Mouse (Mus musculus) CD4-positive helper T cell, adult 2 months (primary cell): ENCODE data around the gene Serpina3g.
A peak's percentile ranks its signal among the peaks of the same experiment; 100 is the strongest.
"Not testable (repeated sequence)": the region's sequence is repeated elsewhere in the genome, so short reads cannot be mapped to it uniquely, and the experiment has no call there.

Source experiments
- DNase-seq: peaks from one replicate; pipeline ENCODE4 v3.0.0-alpha.2; 2012; ENCODE audit warnings: low read depth, missing footprints, low spot score

Serpina3g gene

DNA sequence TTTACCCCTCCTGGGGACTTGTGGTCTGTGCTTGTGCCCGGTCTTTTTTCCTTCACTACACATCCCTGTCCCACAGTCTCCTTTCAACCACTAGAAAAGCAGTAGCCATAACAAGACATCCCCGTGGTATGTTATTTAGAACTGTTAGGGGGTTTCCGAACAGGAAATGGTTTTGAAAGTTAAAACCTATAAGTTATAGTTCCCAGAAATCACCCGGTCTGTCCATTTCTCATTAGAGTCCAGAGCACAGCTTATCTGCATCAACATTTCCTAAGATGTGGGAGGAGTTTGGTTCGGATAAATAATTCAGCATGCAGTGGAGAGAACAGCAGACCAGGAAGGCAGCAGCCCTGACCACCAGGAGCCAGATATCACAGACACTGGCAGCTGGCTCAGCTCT lies at the start of gene Serpina3g:
TSS of gene Serpina3g (plus strand) at position 331 of the 400 bp plus-strand sequence.
- peak; percentile 39 for DNase-seq

GRCm38 (mm10) chr12:104189246-104189645 lies 46.8 kb upstream of the Serpina3g start:
- no peak for DNase-seq

DNA sequence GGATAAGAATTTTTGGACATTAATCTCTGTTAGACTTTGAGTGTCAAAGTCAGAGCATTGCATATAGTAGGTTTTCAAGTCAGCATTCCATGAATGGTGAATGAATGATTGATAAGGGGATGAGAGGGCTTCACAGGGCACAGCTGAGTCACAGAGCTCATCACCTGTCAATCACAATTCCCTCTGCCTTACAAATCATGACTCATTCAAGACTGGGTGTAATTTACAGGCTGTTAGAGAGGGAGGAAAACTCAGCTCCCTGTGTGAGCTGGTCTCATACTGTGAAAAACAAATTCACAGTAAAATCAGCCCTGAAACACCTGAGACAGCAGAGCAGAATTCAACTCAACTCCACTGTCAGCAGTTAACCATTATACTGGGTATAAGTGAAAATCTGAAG lies 45.2 kb upstream of the Serpina3g start:
- no peak for DNase-seq

DNA sequence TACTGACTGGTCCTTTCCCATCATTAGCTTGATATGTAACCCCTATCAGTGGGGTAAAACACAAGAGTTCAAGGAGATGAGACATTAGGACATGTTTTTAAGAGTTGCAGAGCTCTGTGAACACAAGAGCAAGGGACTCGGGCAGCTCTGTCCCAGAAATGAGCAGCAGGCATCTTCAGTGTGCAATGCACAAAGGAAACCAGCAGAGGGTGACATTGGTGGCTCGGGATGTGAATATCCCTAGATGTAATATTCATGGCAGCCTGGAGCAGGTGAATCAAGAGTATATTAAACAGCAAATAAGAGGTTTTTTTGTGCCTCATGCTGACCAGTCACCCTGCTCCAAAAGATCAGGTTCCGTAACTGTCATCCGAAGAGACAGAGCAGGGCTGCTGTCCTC lies 26.9 kb upstream of the Serpina3g start:
- no peak for DNase-seq

GRCm38 (mm10) chr12:104209802-104210201 lies 26.2 kb upstream of the Serpina3g start:
- peak; percentile 64 for DNase-seq

GRCm38 (mm10) chr12:104213689-104214444 lies 22.2 kb upstream of the Serpina3g start:
- DNase-seq, result peak; percentile 29

DNA sequence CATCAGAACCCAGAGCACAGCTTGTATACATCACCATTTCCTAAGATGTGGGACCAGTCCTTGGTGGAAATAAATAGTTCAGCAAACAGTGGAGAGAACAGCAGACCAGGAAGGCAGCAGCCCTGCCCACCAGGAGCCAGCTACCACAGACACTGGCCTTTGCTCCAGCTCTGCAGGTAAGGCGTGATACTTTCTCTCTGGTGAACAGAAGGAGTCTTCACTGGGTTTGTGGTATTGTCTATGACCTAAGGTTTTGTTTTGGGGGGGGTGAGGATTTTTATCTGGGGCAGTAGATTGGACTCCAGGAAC lies 21.6 kb upstream of the Serpina3g start, which contains the start of gene Serpina3f:
TSS of gene Serpina3f (plus strand) at position 100 of the 309 bp plus-strand sequence.
- no peak for DNase-seq

DNA sequence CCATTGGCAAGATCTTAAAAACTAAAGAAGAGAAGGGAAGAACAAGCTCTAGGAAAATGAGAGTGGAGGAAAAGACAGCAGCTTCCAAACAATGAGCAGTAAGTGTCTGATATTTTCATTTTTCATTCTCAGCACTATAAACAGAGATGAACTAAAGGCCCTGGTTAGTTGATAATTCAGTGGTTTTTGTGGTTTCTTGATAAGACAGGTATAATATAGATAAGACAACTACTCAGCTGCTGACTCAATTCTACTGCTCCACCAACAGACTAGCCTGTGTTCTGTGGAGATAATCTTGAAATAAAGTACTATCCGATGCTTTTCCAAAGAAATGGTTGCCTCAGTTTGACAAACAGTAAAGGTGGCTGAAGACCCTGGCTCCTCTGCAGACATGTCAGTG lies 20.8 kb upstream of the Serpina3g start:
- peak; percentile 10 for DNase-seq

GRCm38 (mm10) chr12:104221616-104222015 lies 14.4 kb upstream of the Serpina3g start:
- DNase-seq, result no peak

DNA sequence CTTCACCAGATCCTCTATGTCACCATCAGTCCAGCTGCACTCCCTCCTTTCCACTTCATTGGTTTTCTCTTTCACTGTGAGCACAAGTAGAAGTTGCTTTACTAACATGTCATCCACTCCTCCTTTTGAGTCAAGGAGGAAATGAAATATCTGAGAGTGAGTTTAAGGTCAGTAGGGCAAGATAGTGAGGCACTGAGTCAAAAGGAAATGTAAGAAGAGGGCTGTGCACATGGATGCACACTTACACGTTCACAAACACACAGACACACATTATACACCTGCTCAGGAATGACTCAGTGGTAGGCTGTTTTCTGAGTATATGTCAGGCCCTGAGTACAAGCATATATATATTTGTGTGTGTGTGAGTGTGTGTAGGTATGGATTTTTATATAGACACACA lies 12.4 kb upstream of the Serpina3g start:
- DNase-seq, result no peak

DNA sequence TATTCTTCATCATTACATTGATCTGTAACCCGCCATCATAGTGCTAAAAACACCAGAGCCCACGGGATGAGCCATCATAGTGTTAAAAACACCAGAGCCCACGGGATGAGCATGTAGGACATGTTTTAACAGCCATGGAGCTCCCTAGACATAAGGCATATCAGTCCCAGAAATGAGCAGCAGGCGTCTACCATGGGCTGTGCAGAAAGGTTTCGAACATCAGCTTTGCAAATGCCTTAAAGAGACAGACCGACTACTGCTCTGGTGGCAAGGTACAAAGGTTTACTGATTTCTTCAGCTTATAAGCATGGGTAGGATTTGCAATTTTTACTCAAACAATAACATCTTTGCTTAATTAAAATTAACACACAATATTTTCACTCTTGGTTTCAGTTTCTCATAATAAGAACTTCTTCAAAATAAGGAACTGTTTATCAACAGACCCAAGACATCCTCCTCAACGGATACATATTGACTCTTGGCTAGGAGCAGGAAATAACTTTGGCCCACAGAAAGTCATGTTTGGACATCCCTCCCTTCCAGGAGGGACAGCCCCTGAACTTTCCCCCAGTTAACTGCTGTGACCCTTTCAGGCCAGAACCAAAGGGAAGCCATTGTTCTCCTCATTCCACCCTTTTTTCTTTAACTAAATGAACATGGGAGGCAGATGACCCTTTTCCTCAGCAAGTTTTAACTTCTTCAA lies 11.3 kb upstream of the Serpina3g start:
- DNase-seq, result no peak

DNA sequence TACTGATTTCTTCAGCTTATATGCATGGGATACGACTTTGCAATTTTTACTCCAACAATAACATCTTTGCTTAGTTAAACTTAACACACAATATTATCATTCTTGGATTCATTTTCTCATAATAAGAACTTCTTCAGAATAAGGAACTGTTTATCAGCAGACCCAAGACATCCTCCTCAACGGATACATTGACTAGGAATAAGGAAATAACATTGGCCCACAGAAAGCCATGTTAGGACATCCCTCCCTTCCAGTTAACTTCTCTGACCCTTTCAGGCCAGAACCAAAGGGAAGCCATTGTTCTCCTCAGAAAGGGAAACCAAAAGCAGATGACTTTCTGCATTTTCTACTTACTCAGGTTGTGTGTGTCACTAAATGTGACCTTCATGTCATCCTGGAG lies 5.3 kb upstream of the Serpina3g start:
- DNase-seq, result no peak

DNA sequence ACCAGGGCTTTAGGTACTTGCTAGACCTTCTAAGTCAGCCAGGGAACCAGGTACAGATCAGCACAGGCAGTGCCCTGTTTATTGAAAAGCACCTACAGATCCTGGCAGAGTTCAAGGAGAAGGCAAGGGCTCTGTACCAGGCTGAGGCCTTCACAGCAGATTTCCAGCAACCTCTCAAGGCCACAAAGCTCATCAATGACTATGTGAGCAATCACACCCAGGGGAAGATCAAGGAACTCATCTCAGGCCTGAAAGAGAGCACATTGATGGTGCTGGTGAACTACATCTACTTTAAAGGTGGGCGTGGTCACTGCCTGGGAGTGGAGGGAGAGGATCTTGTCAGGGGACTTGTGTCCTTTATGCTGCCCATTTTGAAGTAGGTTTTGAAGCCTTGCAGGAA lies 2.0 kb downstream of the Serpina3g start:
- not testable (repeated sequence) for DNase-seq

GRCm38 (mm10) chr12:104243307-104243706 lies 7.3 kb downstream of the Serpina3g start:
- DNase-seq, result no peak

DNA sequence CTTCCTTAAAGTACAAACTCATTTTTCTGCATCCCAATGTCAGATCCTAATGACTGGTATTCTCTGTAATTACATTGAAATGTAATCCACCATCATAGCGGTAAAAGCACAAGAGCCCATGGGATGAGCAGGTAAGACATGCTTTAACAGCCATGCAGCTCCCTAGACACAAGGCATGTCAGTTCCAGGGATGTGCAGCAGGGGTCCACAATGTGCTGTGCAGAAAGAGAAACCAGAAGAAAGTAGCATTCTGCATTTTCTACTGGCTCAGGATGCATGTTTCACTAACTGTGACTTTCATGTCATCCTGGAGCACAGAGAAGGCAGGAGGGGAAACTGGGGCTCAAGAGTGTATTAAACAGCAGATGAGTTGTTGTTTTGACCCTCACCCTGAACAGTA lies 9.0 kb downstream of the Serpina3g start:
- no peak for DNase-seq

DNA sequence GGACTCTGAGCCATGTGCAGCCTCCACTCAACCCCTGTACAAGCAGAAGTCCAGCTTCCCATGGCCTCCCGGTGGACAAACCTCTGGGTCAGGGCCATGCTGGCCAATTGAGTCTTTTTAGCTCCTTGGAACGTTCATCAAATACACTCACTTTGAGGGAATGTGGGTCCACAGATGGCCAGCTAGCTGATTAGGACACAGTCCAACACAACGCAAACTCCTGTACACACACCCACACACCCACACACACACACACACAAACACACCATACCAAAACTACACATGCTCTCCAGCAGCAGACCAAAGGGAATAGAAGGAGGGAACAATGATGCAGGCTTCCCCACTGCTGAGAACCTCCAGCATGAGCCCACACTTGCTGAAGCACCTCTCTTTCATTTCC lies 9.6 kb downstream of the Serpina3g start:
- DNase-seq, result no peak

- DNase-seq, result no peak
Measured at GRCm38 (mm10) chr12:104247553-104248002, 11.5 kb downstream of the Serpina3g start.

DNA sequence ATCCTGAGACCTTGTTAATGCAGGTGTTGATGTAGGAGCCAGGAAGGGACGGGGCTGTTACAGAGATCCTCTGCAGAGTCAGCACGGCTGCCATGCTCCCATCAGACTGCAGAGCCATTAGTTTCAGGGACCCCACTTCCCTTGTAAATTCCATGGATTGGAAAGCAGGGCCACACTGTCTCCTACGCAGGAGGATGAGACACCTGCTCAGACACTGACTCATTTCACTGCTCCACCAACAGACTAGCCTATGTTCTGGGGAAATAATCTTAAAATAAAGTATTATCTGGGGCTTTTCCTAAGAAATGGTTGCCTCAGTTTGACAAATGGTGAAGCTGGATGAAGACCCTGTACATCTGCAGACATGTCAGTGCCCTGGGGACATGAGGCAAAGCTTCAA lies 12.2 kb downstream of the Serpina3g start:
- no peak for DNase-seq

- DNase-seq, result no peak
Measured at GRCm38 (mm10) chr12:104261041-104261440, 25.0 kb downstream of the Serpina3g start.

GRCm38 (mm10) chr12:104262863-104263262 lies 26.8 kb downstream of the Serpina3g start, which contains the start of gene Serpina3i:
Gene Serpina3i, plus strand, starts transcription at chr12:104263122.
- DNase-seq, result no peak

- no peak for DNase-seq
Measured at GRCm38 (mm10) chr12:104266374-104266773, 30.3 kb downstream of the Serpina3g start.

DNA sequence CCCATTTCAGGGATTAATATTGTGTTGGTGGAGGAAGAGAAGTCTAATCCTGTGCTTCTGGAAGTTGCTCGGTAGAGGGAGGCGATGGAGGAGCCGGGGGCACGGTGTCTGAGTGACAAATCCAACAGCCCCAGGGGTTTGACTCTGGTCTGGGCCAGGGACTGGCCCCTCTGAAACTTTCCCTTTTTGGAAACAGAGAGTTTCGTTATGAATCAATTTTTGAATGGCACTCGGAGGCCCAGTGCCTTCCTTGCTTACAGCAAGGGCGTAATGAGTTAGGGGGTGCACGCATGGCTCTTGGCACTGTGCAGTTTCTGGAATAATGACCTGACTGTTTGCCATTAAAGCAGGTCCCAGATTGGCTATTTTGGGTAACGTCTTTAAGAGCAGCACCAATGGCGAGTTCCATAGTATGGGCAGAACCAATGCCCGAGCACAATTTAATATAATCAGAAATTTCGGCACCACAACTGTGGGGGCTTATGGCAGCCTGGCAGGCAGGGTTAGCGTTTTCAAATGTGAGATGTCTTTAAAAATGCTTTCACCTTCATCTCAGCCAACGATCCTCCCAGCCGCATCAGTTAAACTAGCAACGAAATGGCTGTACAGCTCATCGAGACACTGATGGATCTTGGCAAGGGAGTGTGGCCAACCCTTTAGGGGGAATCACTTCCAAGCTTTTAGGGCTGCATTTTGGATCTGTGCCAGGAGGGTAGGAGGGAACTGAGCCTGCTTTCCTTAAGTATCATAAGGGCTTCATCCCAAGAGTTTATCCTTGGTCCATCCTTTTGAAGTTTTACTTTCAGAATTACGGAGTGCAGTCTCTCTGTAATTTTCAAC lies 42.4 kb downstream of the Serpina3g start:
- no peak for DNase-seq
